Mouse (Mus musculus): ENCODE results near the gene Crip2. TPM values are rescaled to one million over a fixed set of nuclear protein-coding genes. Genes with fewer than 3 reads are reported as not detected.
A peak's percentile ranks its signal among the peaks of the same experiment; 100 is the strongest.

Crip2 gene
- polyA plus RNA-seq, 1 experiment from 2014 or later = 350 TPM

GRCm38 (mm10) chr12:113133861-113134403 lies 6.1 kb upstream of the Crip2 start:
- no peaks in the 10 kb centered on the region for H3K9me3 ChIP-seq
- no peak overlapping the region for H3K9ac ChIP-seq
- no peak overlapping the region for H3K27ac ChIP-seq (replicated peaks)
- H3K4me2 ChIP-seq = no peak overlapping the region
- H3K36me3 ChIP-seq = peaks cover 98% of the 10 kb centered on the region
- no peak for ATAC-seq (ENCODE audit: low read depth)
- peaks cover 8% of the 10 kb centered on the region for H3K4me1 ChIP-seq (replicated peaks)
- no peaks in the 10 kb centered on the region for H3K27me3 ChIP-seq
- 81% methylated on average over 5 of the region's 5 CpGs for WGBS
- H3K4me3 ChIP-seq = no peak overlapping the region

GRCm38 (mm10) chr12:113134502-113134901 lies 5.5 kb upstream of the Crip2 start:
- Histone ChIP-seq H3K4me3 (no peak overlapping the region), H3K9me3 (no peaks in the 10 kb centered on the region), H3K4me1 (replicated peaks) (peaks cover 14% of the 10 kb centered on the region), H3K9ac (no peak overlapping the region), H3K36me3 (peaks cover 92% of the 10 kb centered on the region), H3K27me3 (no peaks in the 10 kb centered on the region), H3K27ac (replicated peaks) (no peak overlapping the region), H3K4me2 (no peak overlapping the region)
- no peak for ATAC-seq (ENCODE audit: low read depth)
- WGBS = 92% methylated on average over 4 of the region's 4 CpGs

GRCm38 (mm10) chr12:113135401-113135800 lies 4.6 kb upstream of the Crip2 start:
- Histone ChIP-seq H3K9me3 (no peaks in the 10 kb centered on the region), H3K9ac (no peak overlapping the region), H3K36me3 (peaks cover 83% of the 10 kb centered on the region), H3K27me3 (no peaks in the 10 kb centered on the region), H3K4me2 (no peak overlapping the region), H3K27ac (replicated peaks) (no peak overlapping the region), H3K4me3 (no peak overlapping the region), H3K4me1 (replicated peaks) (peaks cover 18% of the 10 kb centered on the region)
- no peak for ATAC-seq (ENCODE audit: low read depth)
- 92% methylated on average over 7 of the region's 7 CpGs for WGBS

GRCm38 (mm10) chr12:113136492-113137020 lies 3.5 kb upstream of the Crip2 start:
- Histone ChIP-seq H3K9ac (no peak overlapping the region), H3K36me3 (peaks cover 72% of the 10 kb centered on the region), H3K27me3 (no peaks in the 10 kb centered on the region), H3K9me3 (no peaks in the 10 kb centered on the region), H3K4me1 (replicated peaks) (peaks cover 28% of the 10 kb centered on the region), H3K4me3 (no peak overlapping the region), H3K27ac (replicated peaks) (no peak overlapping the region), H3K4me2 (no peak overlapping the region)
- ATAC-seq (ENCODE audit: low read depth) = no peak
- WGBS = 80% methylated on average over 17 of the region's 17 CpGs

GRCm38 (mm10) chr12:113137260-113138213 lies 2.5 kb upstream of the Crip2 start:
- Histone ChIP-seq H3K27ac (replicated peaks) (no peak overlapping the region), H3K4me2 (no peak overlapping the region), H3K9me3 (no peaks in the 10 kb centered on the region), H3K9ac (no peak overlapping the region), H3K36me3 (peaks cover 62% of the 10 kb centered on the region), H3K4me3 (no peak overlapping the region), H3K27me3 (no peaks in the 10 kb centered on the region), H3K4me1 (replicated peaks) (peaks cover 38% of the 10 kb centered on the region)
- WGBS = 90% methylated on average over 18 of the region's 18 CpGs
- ATAC-seq (ENCODE audit: low read depth) = no peak

- no peak for ATAC-seq (ENCODE audit: low read depth)
- H3K27me3 ChIP-seq = no peaks in the 10 kb centered on the region
- H3K9me3 ChIP-seq = no peaks in the 10 kb centered on the region
- H3K4me2 ChIP-seq = no peak overlapping the region
- H3K36me3 ChIP-seq = peaks cover 55% of the 10 kb centered on the region
- H3K9ac ChIP-seq = no peak overlapping the region
- H3K27ac ChIP-seq (replicated peaks) = peak overlapping the region; percentile 87
- H3K4me3 ChIP-seq = no peak overlapping the region
- 79% methylated on average over 6 of the region's 6 CpGs for WGBS
- H3K4me1 ChIP-seq (replicated peaks) = peaks cover 46% of the 10 kb centered on the region
Measured at GRCm38 (mm10) chr12:113138291-113138690, 1.7 kb upstream of the Crip2 start.

GRCm38 (mm10) chr12:113138901-113139864 lies 853 bp upstream of the Crip2 start:
- peaks cover 55% of the 10 kb centered on the region for H3K36me3 ChIP-seq
- H3K9ac ChIP-seq = peak overlapping the region; percentile 79
- H3K27me3 ChIP-seq = no peaks in the 10 kb centered on the region
- H3K4me3 ChIP-seq = peak overlapping the region; percentile 69
- peak; percentile 6 for ATAC-seq (ENCODE audit: low read depth)
- H3K9me3 ChIP-seq = no peaks in the 10 kb centered on the region
- peak overlapping the region; percentile 87 for H3K27ac ChIP-seq (replicated peaks)
- 33% methylated on average over 11 of the region's 11 CpGs for WGBS
- H3K4me1 ChIP-seq (replicated peaks) = peaks cover 51% of the 10 kb centered on the region
- H3K4me2 ChIP-seq = peak overlapping the region; percentile 88

GRCm38 (mm10) chr12:113140616-113141411 lies 778 bp downstream of the Crip2 start:
- Histone ChIP-seq H3K27me3 (no peaks in the 10 kb centered on the region), H3K4me2 (peak overlapping the region; percentile 88), H3K4me1 (replicated peaks) (peaks cover 51% of the 10 kb centered on the region), H3K4me3 (peak overlapping the region; percentile 69), H3K9ac (peak overlapping the region; percentile 79), H3K9me3 (no peaks in the 10 kb centered on the region), H3K27ac (replicated peaks) (peak overlapping the region; percentile 87), H3K36me3 (peaks cover 55% of the 10 kb centered on the region)
- 2% methylated on average over 47 of the region's 49 CpGs for WGBS
- no peak; the same call in 1 of the 2 replicates for ATAC-seq (ENCODE audit: low read depth)

GRCm38 (mm10) chr12:113141531-113141973 lies 1.5 kb downstream of the Crip2 start:
- 28% methylated on average over 8 of the region's 8 CpGs for WGBS
- Histone ChIP-seq H3K4me3 (peak overlapping the region; percentile 69), H3K9me3 (no peaks in the 10 kb centered on the region), H3K27me3 (no peaks in the 10 kb centered on the region), H3K36me3 (peaks cover 47% of the 10 kb centered on the region), H3K9ac (peak overlapping the region; percentile 79), H3K4me2 (peak overlapping the region; percentile 88), H3K4me1 (replicated peaks) (peaks cover 56% of the 10 kb centered on the region), H3K27ac (replicated peaks) (peak overlapping the region; percentile 87)
- no peak for ATAC-seq (ENCODE audit: low read depth)

GRCm38 (mm10) chr12:113142021-113142975 lies 2.3 kb downstream of the Crip2 start:
- Histone ChIP-seq H3K9me3 (no peaks in the 10 kb centered on the region), H3K27ac (replicated peaks) (peak overlapping the region; percentile 87), H3K4me2 (peak overlapping the region; percentile 88), H3K4me1 (replicated peaks) (peaks cover 60% of the 10 kb centered on the region), H3K9ac (peak overlapping the region; percentile 79), H3K4me3 (peak overlapping the region; percentile 69), H3K36me3 (peaks cover 40% of the 10 kb centered on the region), H3K27me3 (no peaks in the 10 kb centered on the region)
- no peak for ATAC-seq (ENCODE audit: low read depth)
- WGBS = 18% methylated on average over 15 of the region's 15 CpGs

All from neural tube, embryonic 13.5 days (tissue).